9 mouse cellular contexts compared by ENCODE assay signal in the genomic region with DNA sequence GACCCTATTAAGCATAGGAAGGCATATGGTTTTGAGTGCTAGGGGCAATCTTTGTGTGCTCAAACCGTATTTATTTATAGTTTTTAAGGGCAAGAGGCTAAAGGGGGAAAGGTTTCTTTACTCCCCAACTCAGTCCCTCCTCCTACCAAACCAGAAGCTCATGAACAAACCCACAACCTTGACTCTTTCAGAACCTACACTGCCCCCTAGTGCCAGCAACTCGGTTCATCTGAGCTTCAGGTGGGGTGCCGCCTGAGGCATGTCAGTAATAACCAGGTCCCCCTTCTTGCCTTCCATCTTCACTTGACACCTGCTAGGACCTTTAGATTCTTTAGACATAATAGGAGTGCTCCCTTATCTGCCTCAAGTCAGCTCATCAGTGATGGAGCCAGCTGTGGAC. TPM values are rescaled to one million over a fixed set of nuclear protein-coding genes. Genes with fewer than 3 reads are reported as not detected.
DNase-seq lines count a peak whose midpoint lies in the region; ATAC-seq and TF ChIP-seq lines count a peak whose summit lies in the region.
"Had no signal": no experiment of that assay in that cellular context is flagged by ENCODE, and none has a peak within 500 bp of the region (broad histone marks: within the 10 kb centered on the region; RNA-seq: fewer than 3 reads in every experiment).

No protein-coding gene starts in this region.

- no peak overlapping the region for H3K4me3 ChIP-seq in heart, postnatal 0 days (ENCODE audit: low read depth, low read length)
- H3K4me3 ChIP-seq in forebrain, embryonic 13.5 days, result no peak overlapping the region
- H3K4me3 ChIP-seq: heart, embryonic 13.5 days had no signal

- no peak for TF ChIP-seq EP300 in heart, postnatal 0 days (IDR thresholded peaks at IDR 0.05; ENCODE audit: low read depth)

- H3K9ac ChIP-seq in heart, postnatal 0 days (replicated peaks; ENCODE audit: low read depth, low read length), result no peak overlapping the region
- no peak overlapping the region for H3K9ac ChIP-seq in forebrain, embryonic 13.5 days
- H3K9ac ChIP-seq: heart, embryonic 13.5 days had no signal

- H3K4me1 ChIP-seq in heart, postnatal 0 days (ENCODE audit: control insufficient read depth, insufficient read depth), result no peaks in the 10 kb centered on the region
- H3K4me1 ChIP-seq in forebrain, embryonic 13.5 days, result no peaks in the 10 kb centered on the region
- H3K4me1 ChIP-seq: heart, embryonic 13.5 days had no signal

- H3K4me2 ChIP-seq in heart, postnatal 0 days (ENCODE audit: low read depth, low read length), result no peak overlapping the region
- no peak overlapping the region for H3K4me2 ChIP-seq in forebrain, embryonic 13.5 days
- H3K4me2 ChIP-seq: heart, embryonic 13.5 days had no signal

- no peak overlapping the region for H3K27ac ChIP-seq in heart, postnatal 0 days (ENCODE audit: low read depth)
- H3K27ac ChIP-seq in forebrain, embryonic 13.5 days, result no peak overlapping the region
- H3K27ac ChIP-seq: heart, embryonic 13.5 days had no signal

- TF ChIP-seq CTCF in heart, postnatal 0 days (IDR thresholded peaks at IDR 0.05; ENCODE audit: low read depth), result peak; percentile 51

- intact Hi-C loops in heart, postnatal 25 days (cut with DNase I), result loop anchor here (5.0 kb wide), 1 partner anchor 44 kb away; no protein-coding TSS in a partner anchor

- WGBS in heart, postnatal 0 days, result 32% methylated on average over 3 of the region's 3 CpGs
- WGBS in forebrain, embryonic 13.5 days, result 52% methylated on average over 3 of the region's 3 CpGs

- H3K36me3 ChIP-seq in heart, postnatal 0 days (replicated peaks; ENCODE audit: control insufficient read depth, insufficient read depth, low read length), result no peaks in the 10 kb centered on the region
- H3K36me3 ChIP-seq in forebrain, embryonic 13.5 days (ENCODE audit: poor library complexity, severe bottlenecking), result no peaks in the 10 kb centered on the region
- H3K36me3 ChIP-seq: heart, embryonic 13.5 days had no signal

- ATAC-seq in heart, postnatal 0 days (ENCODE audit: insufficient read depth, low read depth), result no peak
- no peak for ATAC-seq in forebrain, embryonic 13.5 days

- DNase-seq in heart, postnatal 0 days (ENCODE audit: low spot score), result peak; percentile 20
- no peak for DNase-seq in heart, postnatal 25 days (ENCODE audit: low spot score)
- DNase-seq in B cell, adult 2 months, result peak; percentile 75 to 77
- DNase-seq in adrenal gland, postnatal 14 days, result peak; percentile 67
- peak; percentile 56 for DNase-seq in lung, postnatal 10 days
- DNase-seq in thymus, postnatal 36 days, result peak; percentile 75 to 80
- no peak for DNase-seq in neural tube, embryonic 10.5 days (ENCODE audit: extremely low spot score, low spot score)

- no peaks in the 10 kb centered on the region for H3K9me3 ChIP-seq in heart, postnatal 0 days (replicated peaks; ENCODE audit: control insufficient read depth, low read length)
- peaks cover 3% of the 10 kb centered on the region; the same call in 1 of the 2 replicates for H3K9me3 ChIP-seq in forebrain, embryonic 13.5 days (replicated peaks)

- 0 out of 2 replicates have a peak, but pooled peaks cover 3% of the 10 kb centered on the region for H3K27me3 ChIP-seq in heart, postnatal 0 days (ENCODE audit: control insufficient read depth, insufficient read depth, low read length)
- no peaks in the 10 kb centered on the region for H3K27me3 ChIP-seq in forebrain, embryonic 13.5 days

RNA-seq across cellular contexts. Expression of gene Tifab, which starts 12.5 kb away (rescaled TPM):
- total RNA-seq in heart, postnatal 0 days (2014; rRNA removed; ENCODE audit: low replicate concordance), result not detected in 2 replicates
- polyA plus RNA-seq in heart, postnatal 0 days (2015; fragmentation: Nextera tagmentation; extraction: Ambion mirVana), result 0.71 and 0.88 TPM in 2 replicates
- 1 to 10 TPM; 1.3 to 1.5 TPM for total RNA-seq in heart, postnatal 25 days (2021)
- 1.1 and 2.4 TPM in 2 replicates for total RNA-seq in adrenal gland, postnatal 14 days (2021)
- polyA plus RNA-seq in forebrain, embryonic 13.5 days (2015; fragmentation: Nextera tagmentation; extraction: Ambion mirVana), result 0.52 and 0.53 TPM in 2 replicates

RNA-seq across cellular contexts. Expression of gene H2afy, which starts 55.1 kb away (rescaled TPM):
- 45.0 and 93.1 TPM in 2 replicates for total RNA-seq in heart, postnatal 0 days (2014; rRNA removed; ENCODE audit: low replicate concordance)
- 61.7 and 62.0 TPM in 2 replicates for polyA plus RNA-seq in heart, postnatal 0 days (2015; fragmentation: Nextera tagmentation; extraction: Ambion mirVana)
- total RNA-seq in heart, postnatal 25 days (2021), result 10 to 100 TPM; 50.9 to 53.9 TPM
- total RNA-seq in adrenal gland, postnatal 14 days (2021), result 126 and 140 TPM in 2 replicates
- polyA plus RNA-seq in forebrain, embryonic 13.5 days (2015; fragmentation: Nextera tagmentation; extraction: Ambion mirVana), result 545 and 548 TPM in 2 replicates

Comparison
In these comparisons a context has a peak if more than half of its experiments do, and no peak if none do; other contexts are left out.
1. DNase-seq: peak in heart, postnatal 0 days (single experiment), B cell, adult 2 months (2 of 2), adrenal gland, postnatal 14 days (single experiment), lung, postnatal 10 days (single experiment) and thymus, postnatal 36 days (2 of 2); none in heart, postnatal 25 days (single experiment) and neural tube, embryonic 10.5 days (single experiment).